Mouse (Mus musculus) forebrain, embryonic 10.5 days (tissue): Measurements from ENCODE around the gene Ackr2. TPM values are rescaled to one million over a fixed set of nuclear protein-coding genes. Genes with fewer than 3 reads are reported as not detected.

ENCODE experiments used
- DNase-seq: peaks from one replicate; pipeline ENCODE4 v3.0.0-alpha.2; 2017; ENCODE audit warnings: low spot score; ENCODE audit errors: extremely low spot score
- H3K27ac ChIP-seq: fragments of 300-500 bp; sonication (generic); 2 replicates; pipeline ENCODE4 v1.5.1; 2016; ENCODE audit warnings: mild to moderate bottlenecking
- H3K27me3 ChIP-seq: fragments of 300-500 bp; sonication (generic); 2 replicates; pipeline ENCODE4 v1.6.1; 2016; ENCODE audit warnings: mild to moderate bottlenecking; ENCODE audit not compliant: poor library complexity, severe bottlenecking
- H3K36me3 ChIP-seq: fragments of 300-500 bp; sonication (generic); replicated peaks from 2 replicates; pipeline ENCODE4 v1.6.1; 2016; ENCODE audit warnings: mild to moderate bottlenecking, moderate library complexity
- H3K4me1 ChIP-seq: fragments of 300-500 bp; sonication (generic); 2 replicates; pipeline ENCODE4 v1.6.1; 2016
- H3K4me3 ChIP-seq: fragments of 300-500 bp; sonication (generic); 2 replicates; pipeline ENCODE4 v1.5.1; 2016; ENCODE audit warnings: mild to moderate bottlenecking, moderate library complexity
- H3K9me3 ChIP-seq: fragments of 300-500 bp; sonication (generic); 2 replicates; pipeline ENCODE4 v1.6.1; 2016; ENCODE audit warnings: mild to moderate bottlenecking, moderate library complexity
- WGBS: fragments of 180-500 bp; shearing (Covaris S2); methylation state at CpG from one replicate; pipeline ENCODE4 v1.1.7; 2016; 5-methylcytosine and 5-hydroxymethylcytosine counted together
- polyA plus RNA-seq: library from polyadenylated mRNA; unstranded; fragments of >200 nt; fragmentation: Nextera tagmentation; extraction: Ambion mirVana; gene quantifications from 2 replicates; pipeline ENCODE4 v1.2.1, GENCODE M21; 2016

Ackr2 gene
- 0.42 and 0.50 TPM in 2 replicates for polyA plus RNA-seq

DNA sequence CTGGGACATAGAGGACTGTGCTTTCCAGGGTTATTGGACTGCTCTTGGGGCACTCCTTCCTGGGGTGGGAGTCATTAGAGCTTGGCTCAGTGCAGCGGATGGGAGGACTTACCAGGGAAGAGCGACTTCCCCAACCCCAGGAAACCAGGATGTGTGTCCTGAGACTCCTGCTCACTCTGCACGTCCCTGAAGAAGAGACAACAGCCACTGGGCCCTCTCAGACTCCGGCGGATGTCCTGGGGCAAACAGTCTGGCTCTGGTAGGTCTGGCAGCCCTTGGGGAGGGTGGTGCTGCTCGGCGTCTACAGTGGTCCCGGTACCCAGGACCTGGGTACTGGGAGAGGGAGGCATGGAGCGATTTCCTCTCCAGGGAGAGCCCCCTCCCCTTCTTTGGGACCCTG lies at the start of gene Ackr2:
Ackr2 (plus strand) TSS at position 111 of the 400 bp plus-strand sequence.
- Histone ChIP-seq H3K9me3 (no peaks in the 10 kb centered on the region), H3K4me1 (no peaks in the 10 kb centered on the region), H3K27me3 (no peaks in the 10 kb centered on the region), H3K27ac (no peak within 1 kb of the TSS), H3K36me3 (no peaks in the 10 kb centered on the region), H3K4me3 (no peak within 1 kb of the TSS)
- no peak for DNase-seq
- WGBS = 82% methylated on average over 9 of the region's 9 CpGs

DNA sequence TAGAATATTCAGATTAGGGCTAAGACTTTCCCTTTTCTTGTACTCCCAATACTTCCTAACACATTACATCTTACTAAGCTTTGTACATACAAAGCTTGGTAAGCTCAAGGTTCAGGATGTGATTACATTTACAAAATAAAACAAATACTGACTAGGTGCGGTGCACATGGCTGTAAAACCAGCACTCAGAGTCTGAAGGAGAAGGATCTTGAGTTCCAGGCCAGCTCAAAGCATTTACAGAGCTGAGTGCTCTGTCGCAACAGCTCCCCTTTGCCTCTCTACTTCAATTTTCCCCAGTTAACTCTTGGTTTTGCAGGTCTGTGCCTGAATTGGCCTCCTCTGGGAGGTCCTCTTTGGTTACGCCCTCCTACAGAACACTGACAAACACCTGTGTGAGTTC lies 43.9 kb upstream of the Ackr2 start:
- no peaks in the 10 kb centered on the region for H3K9me3 ChIP-seq
- DNase-seq = no peak
- H3K4me3 ChIP-seq = no peak overlapping the region
- no peak overlapping the region for H3K27ac ChIP-seq
- H3K27me3 ChIP-seq = no peaks in the 10 kb centered on the region
- H3K4me1 ChIP-seq = peaks cover 30% of the 10 kb centered on the region
- peaks cover 52% of the 10 kb centered on the region for H3K36me3 ChIP-seq
- WGBS = 94% methylated on average over 3 of the region's 3 CpGs

DNA sequence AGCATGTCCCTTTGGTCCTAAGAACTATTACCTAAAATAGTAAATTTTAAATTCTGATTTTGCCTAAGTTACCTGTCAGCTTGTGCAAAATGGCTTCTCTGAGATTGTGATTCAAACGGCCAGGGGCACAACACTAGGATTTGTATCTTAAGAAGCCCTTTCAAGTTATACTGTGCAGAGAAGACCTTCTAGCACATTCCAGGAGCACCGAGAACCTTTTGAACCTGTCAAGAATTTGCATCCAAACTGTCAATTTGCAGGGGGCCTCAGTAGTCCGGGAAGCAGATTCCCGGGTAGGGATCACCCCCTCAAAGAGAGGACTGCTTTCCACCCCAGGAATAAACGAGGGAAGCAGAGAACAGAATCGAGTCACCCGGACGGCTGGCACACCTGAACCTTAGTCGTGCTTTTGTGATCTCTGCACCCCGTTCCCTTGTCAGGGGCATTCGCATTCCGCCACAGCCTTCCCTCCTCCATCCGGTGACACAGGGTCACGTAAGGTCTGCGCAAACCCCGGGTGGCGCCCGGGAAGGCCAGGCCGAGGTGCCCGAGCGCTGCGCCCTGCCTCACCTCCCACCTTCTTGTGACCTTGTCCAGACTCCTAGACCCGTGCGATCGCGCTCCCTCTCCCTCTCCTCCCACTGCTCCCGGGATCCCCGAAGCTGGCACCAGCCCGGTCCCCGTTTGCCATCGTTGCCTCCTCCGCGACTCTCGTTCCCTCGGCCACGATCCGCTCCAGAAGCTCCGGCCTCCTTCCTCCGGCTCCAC lies 41.3 kb upstream of the Ackr2 start:
- peaks cover 30% of the 10 kb centered on the region for H3K4me1 ChIP-seq
- H3K9me3 ChIP-seq = no peaks in the 10 kb centered on the region
- peak overlapping the region; percentile 94 for H3K4me3 ChIP-seq
- peak overlapping the region; percentile 97 for H3K27ac ChIP-seq
- 2% methylated on average over 39 of the region's 39 CpGs for WGBS
- peaks cover 34% of the 10 kb centered on the region for H3K36me3 ChIP-seq
- H3K27me3 ChIP-seq = no peaks in the 10 kb centered on the region
- no peak for DNase-seq

DNA sequence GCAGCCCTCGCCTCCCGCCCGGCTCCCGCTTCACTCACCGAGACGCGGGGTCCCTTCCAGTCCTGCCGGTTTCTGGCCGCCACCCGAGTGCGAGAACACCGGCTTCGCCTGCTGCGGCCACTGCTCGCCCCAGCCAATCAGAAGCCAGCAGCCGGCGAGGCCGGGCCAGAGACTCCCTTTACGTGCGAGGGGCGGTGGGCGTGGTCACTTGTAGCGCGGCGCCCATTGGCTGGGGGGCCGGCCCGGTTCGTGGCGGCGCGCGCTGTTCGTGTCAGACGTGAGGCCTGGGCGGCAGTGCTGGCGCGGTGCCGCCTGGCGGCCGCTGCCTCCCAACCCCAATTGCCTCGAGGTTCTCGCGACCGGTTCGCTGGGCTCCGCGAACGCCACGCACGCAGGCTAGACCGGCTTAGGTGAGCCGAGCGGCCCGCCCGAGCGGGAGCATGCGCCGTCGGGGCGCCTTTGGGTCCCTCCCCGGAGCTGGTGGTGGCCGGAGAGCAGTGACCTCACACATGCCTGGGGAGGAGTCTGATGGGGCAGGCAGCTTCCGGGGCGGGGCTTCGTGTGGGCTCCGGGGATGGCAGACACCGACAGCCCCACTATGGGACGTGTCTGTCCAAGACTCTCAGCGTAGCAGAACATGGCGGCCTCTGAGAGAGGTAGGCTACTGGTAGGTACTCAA lies 40.5 kb upstream of the Ackr2 start:
- WGBS = under 1% methylated on average over 70 of the region's 70 CpGs
- no peaks in the 10 kb centered on the region for H3K9me3 ChIP-seq

DNA sequence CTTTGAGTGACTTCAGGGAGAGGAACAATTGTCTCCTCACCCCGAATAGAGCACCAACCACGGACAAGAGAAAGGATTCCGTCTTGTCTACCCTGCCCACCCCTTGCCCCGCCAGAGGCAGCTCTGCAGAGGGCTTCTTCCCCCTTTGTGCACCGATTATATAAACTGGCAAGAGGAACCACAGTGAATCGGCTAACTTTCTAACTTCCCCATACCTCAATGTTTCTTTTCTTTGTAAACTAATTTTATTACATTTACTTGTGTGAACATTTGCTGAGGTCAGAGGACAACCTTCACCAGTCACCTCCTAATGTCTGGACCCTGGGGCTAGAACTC lies 40.0 kb upstream of the Ackr2 start, which contains the start of gene Higd1a:
Higd1a (minus strand) TSS at position 210 of the 336 bp plus-strand sequence.
- H3K9me3 ChIP-seq = no peaks in the 10 kb centered on the region
- no peak for DNase-seq
- peaks cover 30% of the 10 kb centered on the region for H3K4me1 ChIP-seq
- H3K36me3 ChIP-seq = peaks cover 23% of the 10 kb centered on the region
- H3K27me3 ChIP-seq = no peaks in the 10 kb centered on the region
- H3K27ac ChIP-seq = peak within 1 kb of the TSS; percentile 97
- H3K4me3 ChIP-seq = peak within 1 kb of the TSS; percentile 94
- WGBS = 14% methylated on average over 6 of the region's 6 CpGs

More for the DNA sequence above, 40.5 kb upstream of the Ackr2 start:
- DNase-seq = peak; percentile 98
- no peaks in the 10 kb centered on the region for H3K27me3 ChIP-seq
- H3K27ac ChIP-seq = peak overlapping the region; percentile 97
- peaks cover 27% of the 10 kb centered on the region for H3K36me3 ChIP-seq
- peaks cover 30% of the 10 kb centered on the region for H3K4me1 ChIP-seq
- peak overlapping the region; percentile 94 for H3K4me3 ChIP-seq

DNA sequence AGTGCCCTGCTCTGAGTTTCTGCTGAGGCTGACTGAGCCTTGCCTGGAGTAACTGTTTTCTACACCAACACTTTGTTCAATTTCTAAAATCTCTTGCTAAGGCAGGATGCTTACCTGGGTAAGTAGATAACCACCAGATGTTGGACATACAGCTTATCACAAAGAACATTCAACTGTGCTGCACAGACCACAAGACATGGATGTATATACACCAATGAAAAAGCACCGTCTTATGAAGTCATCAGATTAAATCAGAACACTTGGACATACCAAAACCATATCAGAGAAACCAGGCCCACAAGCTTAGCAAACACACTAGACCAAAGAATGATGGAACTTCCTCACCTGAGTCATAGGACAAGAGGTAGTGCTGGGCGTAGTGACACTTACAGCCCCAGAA lies 38.8 kb upstream of the Ackr2 start:
- DNase-seq = no peak
- 89% methylated on average over 2 of the region's 2 CpGs for WGBS
- peaks cover 12% of the 10 kb centered on the region for H3K36me3 ChIP-seq
- H3K27me3 ChIP-seq = no peaks in the 10 kb centered on the region
- H3K4me3 ChIP-seq = no peak overlapping the region
- peaks cover 30% of the 10 kb centered on the region for H3K4me1 ChIP-seq
- no peak overlapping the region for H3K27ac ChIP-seq
- no peaks in the 10 kb centered on the region for H3K9me3 ChIP-seq

DNA sequence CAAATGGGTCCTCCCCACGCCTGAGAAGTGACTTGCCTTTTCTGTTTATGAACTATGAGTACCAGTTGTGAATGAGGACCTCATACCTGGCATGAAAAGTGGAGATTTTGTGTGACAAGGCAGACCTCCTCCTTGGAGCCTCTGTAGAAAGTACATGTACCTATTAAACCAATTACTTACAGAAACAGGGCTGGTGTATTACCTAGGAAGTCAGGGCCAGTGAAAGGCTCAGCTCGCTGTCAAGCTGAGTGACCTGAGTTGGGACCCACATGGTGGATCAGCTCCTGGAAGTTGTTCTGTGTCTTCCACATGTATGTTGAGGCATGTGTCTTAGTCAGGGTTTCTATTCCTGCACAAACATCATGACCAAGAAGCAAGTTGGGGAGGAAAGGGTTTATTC lies 37.2 kb upstream of the Ackr2 start:
- DNase-seq = no peak
- no peak overlapping the region for H3K4me3 ChIP-seq

DNA sequence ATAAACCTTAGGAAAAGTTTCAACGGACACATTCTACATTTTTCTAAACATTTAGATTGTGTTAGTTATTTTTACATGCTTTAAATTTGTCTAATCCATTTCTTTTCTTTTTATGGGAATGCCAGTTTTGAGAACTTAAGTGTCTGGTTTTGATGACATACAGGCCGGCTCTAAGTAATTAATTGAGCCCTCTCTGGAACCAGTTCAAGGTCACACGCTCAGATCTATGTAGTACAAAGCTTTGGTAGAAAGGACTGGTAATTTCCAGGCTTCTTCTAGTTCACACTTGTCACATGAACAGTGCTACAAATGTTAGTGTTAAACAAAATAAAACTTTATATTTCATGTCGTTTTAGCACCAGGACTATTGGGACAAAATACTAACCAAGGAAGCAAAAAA lies 33.3 kb upstream of the Ackr2 start:
- no peak for DNase-seq

More for the DNA sequence above, 37.2 kb upstream of the Ackr2 start:
- Histone ChIP-seq H3K9me3 (no peaks in the 10 kb centered on the region), H3K27ac (no peak overlapping the region), H3K4me1 (peaks cover 27% of the 10 kb centered on the region), H3K36me3 (peaks cover 9% of the 10 kb centered on the region; the same call in 1 of the 2 replicates), H3K27me3 (no peaks in the 10 kb centered on the region)
- WGBS = 84% methylated on average over 2 of the region's 2 CpGs

DNA sequence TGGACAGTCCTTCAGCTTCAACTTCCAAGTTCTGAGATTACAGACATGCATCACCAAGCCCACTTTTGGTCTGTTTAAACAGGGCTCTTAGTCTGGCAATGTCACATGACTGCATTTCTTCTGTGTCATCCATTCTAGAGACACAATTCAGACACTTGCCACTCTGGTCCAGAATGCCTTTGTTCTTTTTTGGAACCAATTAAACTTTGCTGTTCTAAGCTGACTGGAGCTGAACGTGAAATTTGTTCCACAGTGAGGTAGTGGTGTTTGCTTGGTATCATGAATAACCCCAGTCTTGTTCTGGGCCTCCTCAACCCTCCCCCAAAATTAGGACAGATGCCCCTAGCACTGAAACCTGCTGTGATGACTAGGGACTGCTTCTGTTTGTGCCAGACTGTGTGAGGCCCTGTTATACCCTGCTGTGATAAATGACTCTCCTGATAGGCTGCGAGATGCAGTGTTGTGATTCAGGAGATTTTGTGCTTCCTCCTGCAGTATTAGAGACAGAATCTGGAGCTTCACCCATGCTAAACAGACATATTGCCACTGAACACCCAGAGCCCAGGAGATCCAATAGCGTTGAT lies 32.6 kb upstream of the Ackr2 start:
- Histone ChIP-seq H3K4me1 (peaks cover 7% of the 10 kb centered on the region), H3K9me3 (no peaks in the 10 kb centered on the region), H3K36me3 (no peaks in the 10 kb centered on the region), H3K27me3 (no peaks in the 10 kb centered on the region), H3K4me3 (no peak overlapping the region), H3K27ac (no peak overlapping the region)
- DNase-seq = no peak
- 44% methylated on average over 3 of the region's 3 CpGs for WGBS

More for the DNA sequence above, 33.3 kb upstream of the Ackr2 start:
- no peaks in the 10 kb centered on the region for H3K27me3 ChIP-seq
- H3K4me3 ChIP-seq = no peak overlapping the region
- H3K27ac ChIP-seq = no peak overlapping the region
- H3K4me1 ChIP-seq = peaks cover 7% of the 10 kb centered on the region
- 0 out of 2 replicates have a peak, but pooled peaks cover 1% of the 10 kb centered on the region for H3K36me3 ChIP-seq
- no peaks in the 10 kb centered on the region for H3K9me3 ChIP-seq
- 78% methylated on average over 4 of the region's 4 CpGs for WGBS

DNA sequence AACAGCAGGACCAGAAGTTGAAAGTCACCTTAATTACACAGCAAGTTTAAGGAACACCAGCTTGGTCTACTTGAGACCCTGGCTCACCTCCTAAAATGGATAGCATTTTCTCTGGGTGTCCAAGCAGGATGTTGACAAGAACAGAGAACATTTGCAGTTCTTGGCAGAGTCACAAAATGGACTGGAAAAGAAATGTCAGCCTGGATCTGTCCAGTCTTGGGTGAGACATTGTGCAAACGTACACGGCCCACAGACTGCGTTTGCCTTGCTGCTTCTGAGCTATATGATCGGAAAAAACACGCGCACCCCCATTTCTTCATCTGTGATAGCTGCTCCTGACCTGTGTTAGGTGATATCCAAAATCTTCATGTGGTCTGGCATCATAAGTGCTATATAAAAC lies 30.5 kb upstream of the Ackr2 start:
- Histone ChIP-seq H3K4me1 (peaks cover 7% of the 10 kb centered on the region), H3K4me3 (no peak overlapping the region), H3K36me3 (no peaks in the 10 kb centered on the region), H3K27ac (no peak overlapping the region), H3K27me3 (no peaks in the 10 kb centered on the region), H3K9me3 (no peaks in the 10 kb centered on the region)
- DNase-seq = no peak
- WGBS = 96% methylated on average over 6 of the region's 6 CpGs

DNA sequence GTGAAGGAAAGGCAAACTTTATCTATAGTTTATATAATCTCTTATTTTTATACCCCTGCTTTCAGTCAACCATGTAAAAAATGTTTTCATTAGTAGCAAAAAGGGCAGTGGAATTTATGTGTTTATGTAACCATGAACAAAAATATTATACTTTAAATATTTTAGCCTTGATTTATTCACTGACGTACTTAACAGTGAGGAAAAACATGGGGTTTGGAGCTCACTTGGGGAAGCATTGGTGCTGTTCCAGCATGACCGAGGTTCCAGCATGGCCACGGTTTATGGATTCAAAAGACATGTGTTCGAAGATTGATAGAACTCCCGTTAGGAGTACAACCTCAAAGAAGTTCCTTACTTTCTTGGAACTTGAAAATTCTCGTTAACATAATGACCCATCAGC lies 29.9 kb upstream of the Ackr2 start:
- Histone ChIP-seq H3K27ac (no peak overlapping the region), H3K4me3 (no peak overlapping the region), H3K36me3 (no peaks in the 10 kb centered on the region), H3K4me1 (peaks cover 7% of the 10 kb centered on the region), H3K27me3 (no peaks in the 10 kb centered on the region), H3K9me3 (no peaks in the 10 kb centered on the region)
- DNase-seq = no peak
- WGBS = 92% methylated on average over 6 of the region's 6 CpGs

DNA sequence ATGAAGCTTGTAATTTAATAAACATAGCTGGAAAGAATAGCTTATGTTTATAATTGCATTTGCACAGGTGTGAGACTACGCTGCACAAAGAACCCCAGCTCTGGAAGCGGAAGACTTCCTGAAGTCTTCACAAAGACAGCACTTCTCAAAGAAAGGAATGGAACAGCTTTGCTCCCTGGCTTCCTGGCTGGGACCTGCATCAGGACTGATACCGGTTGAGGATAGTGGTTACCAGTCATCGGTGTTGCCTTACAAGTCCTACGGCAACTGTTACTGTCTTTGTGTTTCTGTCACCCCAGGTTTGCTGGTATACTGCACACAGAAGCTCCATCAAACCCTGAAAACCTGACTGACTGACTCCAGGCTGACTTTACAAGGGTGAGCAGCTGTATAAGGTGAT lies 28.7 kb upstream of the Ackr2 start:
- no peaks in the 10 kb centered on the region for H3K9me3 ChIP-seq
- no peak overlapping the region for H3K4me3 ChIP-seq
- H3K27me3 ChIP-seq = no peaks in the 10 kb centered on the region
- H3K36me3 ChIP-seq = no peaks in the 10 kb centered on the region
- no peak for DNase-seq
- 85% methylated on average over 5 of the region's 5 CpGs for WGBS
- peaks cover 7% of the 10 kb centered on the region for H3K4me1 ChIP-seq
- no peak overlapping the region for H3K27ac ChIP-seq

DNA sequence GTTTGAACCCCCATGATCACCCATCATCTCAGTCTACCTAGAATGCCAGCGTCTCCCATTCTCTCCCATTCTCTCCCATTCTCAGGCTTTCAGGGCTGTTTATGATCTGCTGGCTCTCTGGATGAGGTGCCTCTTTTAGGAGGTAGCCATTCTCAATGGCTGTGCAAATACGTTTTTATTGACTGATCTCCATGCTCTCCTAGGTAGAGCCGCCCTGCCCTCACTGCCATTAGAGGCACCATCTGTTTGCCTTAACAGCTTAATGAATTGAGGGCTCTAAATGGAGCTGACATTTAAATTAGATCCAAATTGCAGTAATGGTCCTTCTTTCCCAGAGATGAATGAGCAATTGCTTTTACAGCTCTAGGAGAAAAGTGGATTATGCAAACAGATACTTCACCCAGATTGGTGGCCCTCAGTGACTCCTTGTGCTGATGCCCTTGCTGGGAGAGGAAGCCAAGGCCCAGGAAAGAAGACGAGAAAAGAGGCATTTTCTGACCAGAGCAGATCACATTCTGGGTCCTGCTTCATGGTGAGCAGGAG lies 28.1 kb upstream of the Ackr2 start:
- WGBS = 72% methylated on average over 4 of the region's 4 CpGs
- H3K27me3 ChIP-seq = no peaks in the 10 kb centered on the region

More for the DNA sequence above, 28.1 kb upstream of the Ackr2 start:
- no peaks in the 10 kb centered on the region for H3K36me3 ChIP-seq
- H3K4me3 ChIP-seq = no peak overlapping the region
- peaks cover 7% of the 10 kb centered on the region for H3K4me1 ChIP-seq
- DNase-seq = no peak
- no peaks in the 10 kb centered on the region for H3K9me3 ChIP-seq
- no peak overlapping the region for H3K27ac ChIP-seq
